Mouse (Mus musculus) midbrain, embryonic 12.5 days (tissue): ENCODE data around the gene Apbb1ip. TPM values are rescaled to one million over a fixed set of nuclear protein-coding genes. Genes with fewer than 3 reads are reported as not detected.

Experiments
- ATAC-seq: fragments of 200-750 bp; cut with Nextera tagmentation; 2 replicates; pipeline ENCODE4 v1.8.0; 2017; ENCODE audit warnings: low read depth, moderate TSS enrichment, moderate library complexity; ENCODE audit not compliant: low FRiP score
- H3K27ac ChIP-seq: fragments of 300-500 bp; sonication (generic); replicated peaks from 2 replicates; pipeline ENCODE4 v1.5.1; 2016; ENCODE audit warnings: mild to moderate bottlenecking
- H3K27me3 ChIP-seq: fragments of 300-500 bp; sonication (generic); 2 replicates; pipeline ENCODE4 v1.6.1; 2016; ENCODE audit warnings: mild to moderate bottlenecking
- H3K36me3 ChIP-seq: fragments of 300-500 bp; sonication (generic); 2 replicates; pipeline ENCODE4 v1.6.1; 2016
- H3K4me1 ChIP-seq: fragments of 300-500 bp; sonication (generic); 2 replicates; pipeline ENCODE4 v1.6.1; 2016
- H3K4me2 ChIP-seq: fragments of 300-500 bp; sonication (generic); replicated peaks from 2 replicates; pipeline ENCODE4 v1.6.1; 2016; ENCODE audit warnings: mild to moderate bottlenecking, moderate library complexity
- H3K4me3 ChIP-seq: fragments of 300-500 bp; sonication (generic); 2 replicates; pipeline ENCODE4 v1.5.1; 2016; ENCODE audit warnings: mild to moderate bottlenecking
- H3K9ac ChIP-seq: fragments of 300-500 bp; sonication (generic); replicated peaks from 2 replicates; pipeline ENCODE4 v1.6.1; 2016; ENCODE audit warnings: mild to moderate bottlenecking, moderate library complexity
- H3K9me3 ChIP-seq: fragments of 300-500 bp; sonication (generic); 2 replicates; pipeline ENCODE4 v1.6.1; 2016; ENCODE audit warnings: mild to moderate bottlenecking
- WGBS: fragments of 180-500 bp; shearing (Covaris S2); methylation state at CpG from one replicate; pipeline ENCODE4 v1.1.7; 2016; 5-methylcytosine and 5-hydroxymethylcytosine counted together
- polyA plus RNA-seq: library from polyadenylated mRNA; unstranded; fragments of >200 nt; fragmentation: Nextera tagmentation; extraction: Ambion mirVana; gene quantifications from 2 replicates; pipeline ENCODE4 v1.2.1, GENCODE M21; 2016

Gene Apbb1ip
- polyA plus RNA-seq, result 0.54 and 1.0 TPM in 2 replicates

DNA sequence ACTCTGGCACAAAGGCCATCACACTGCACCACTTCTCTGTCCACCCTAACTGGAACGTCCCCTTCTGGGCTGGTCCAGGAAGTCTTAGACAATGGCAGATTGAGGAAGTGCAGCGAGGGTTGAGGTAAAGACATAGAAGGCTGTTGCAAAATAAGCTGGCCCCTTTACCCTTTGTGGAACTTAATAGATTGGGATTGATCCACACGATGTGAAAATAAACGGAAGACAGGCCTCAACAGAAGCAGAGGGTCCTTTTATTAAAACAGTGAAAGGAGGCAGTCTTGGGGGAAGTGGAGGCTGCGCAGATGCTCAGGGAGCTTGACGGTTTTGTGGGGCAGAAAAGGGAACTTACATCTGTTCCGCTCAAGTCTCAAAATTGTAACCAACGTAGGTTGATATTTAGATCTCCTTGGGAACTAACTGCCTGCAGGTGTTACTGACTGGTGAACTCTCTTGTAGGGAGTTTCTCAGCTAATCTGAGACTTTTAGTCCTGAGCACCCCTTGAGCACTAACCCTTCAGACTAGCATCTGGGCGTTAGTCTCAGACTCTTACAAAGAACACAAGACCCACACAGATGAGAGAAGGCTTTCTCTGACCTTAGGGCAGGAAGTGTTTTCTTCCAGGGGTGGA lies at the start of gene Apbb1ip:
Apbb1ip (plus strand) TSS at position 546 of the 632 bp plus-strand sequence.
- H3K9ac ChIP-seq, result peak within 1 kb of the TSS; percentile 50
- H3K4me3 ChIP-seq, result peak within 1 kb of the TSS; percentile 44
- no peak within 1 kb of the TSS for H3K27ac ChIP-seq
- H3K27me3 ChIP-seq, result peaks cover 22% of the 10 kb centered on the region
- H3K36me3 ChIP-seq, result no peaks in the 10 kb centered on the region
- H3K4me2 ChIP-seq, result peak within 1 kb of the TSS; percentile 85
- peaks cover 8% of the 10 kb centered on the region for H3K4me1 ChIP-seq
- 21% methylated on average over 9 of the region's 9 CpGs for WGBS
- peak; percentile 55 for ATAC-seq
- no peaks in the 10 kb centered on the region for H3K9me3 ChIP-seq

DNA sequence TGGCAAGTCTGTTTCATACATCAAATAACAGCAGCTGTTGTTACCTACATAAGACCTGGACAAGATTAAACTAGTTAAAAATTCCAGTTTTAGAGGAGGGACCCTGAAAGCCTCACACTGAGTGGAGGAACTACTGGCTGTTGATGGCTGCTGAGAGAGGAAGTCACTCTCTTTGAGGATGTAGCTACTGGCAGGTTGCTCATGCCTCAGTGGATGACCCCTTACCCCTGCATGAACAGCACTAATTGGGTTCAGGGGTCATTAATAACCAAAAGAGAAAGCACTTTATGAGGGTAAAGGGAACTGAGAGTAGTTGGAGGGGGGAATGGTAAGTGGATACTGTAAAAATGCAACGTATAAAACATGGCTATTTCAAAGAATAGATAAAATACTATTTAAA lies 46.8 kb upstream of the Apbb1ip start:
- no peak overlapping the region for H3K9ac ChIP-seq
- no peak overlapping the region for H3K4me3 ChIP-seq
- H3K4me1 ChIP-seq, result no peaks in the 10 kb centered on the region
- WGBS, result 89% methylated on average over 1 of the region's 1 CpGs
- H3K4me2 ChIP-seq, result no peak overlapping the region
- H3K27ac ChIP-seq, result no peak overlapping the region
- H3K9me3 ChIP-seq, result no peaks in the 10 kb centered on the region
- ATAC-seq, result no peak
- H3K27me3 ChIP-seq, result no peaks in the 10 kb centered on the region
- H3K36me3 ChIP-seq, result no peaks in the 10 kb centered on the region

DNA sequence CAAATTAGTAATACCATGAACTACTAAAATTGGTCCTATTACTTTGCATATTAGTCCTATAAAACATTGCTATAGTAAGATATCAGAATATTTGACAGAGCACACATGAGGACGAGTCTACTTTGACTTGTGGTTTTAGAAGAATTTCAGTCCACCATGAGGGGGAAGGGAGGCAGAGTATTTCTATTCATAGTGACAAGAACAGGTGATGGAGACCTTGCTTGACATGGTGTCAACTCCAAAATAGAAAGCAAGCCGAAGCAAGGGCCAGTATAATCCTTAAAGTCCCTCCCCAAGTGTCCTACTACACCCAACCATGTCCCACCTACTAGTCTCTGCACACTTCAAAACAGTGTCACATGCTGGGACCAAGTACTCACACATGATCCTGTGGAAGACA lies 37.8 kb upstream of the Apbb1ip start:
- Histone ChIP-seq H3K27ac (no peak overlapping the region), H3K9ac (no peak overlapping the region), H3K9me3 (no peaks in the 10 kb centered on the region), H3K4me1 (no peaks in the 10 kb centered on the region), H3K27me3 (no peaks in the 10 kb centered on the region), H3K4me2 (no peak overlapping the region), H3K4me3 (no peak overlapping the region), H3K36me3 (no peaks in the 10 kb centered on the region)
- ATAC-seq, result no peak
- 79% methylated on average over 2 of the region's 2 CpGs for WGBS

DNA sequence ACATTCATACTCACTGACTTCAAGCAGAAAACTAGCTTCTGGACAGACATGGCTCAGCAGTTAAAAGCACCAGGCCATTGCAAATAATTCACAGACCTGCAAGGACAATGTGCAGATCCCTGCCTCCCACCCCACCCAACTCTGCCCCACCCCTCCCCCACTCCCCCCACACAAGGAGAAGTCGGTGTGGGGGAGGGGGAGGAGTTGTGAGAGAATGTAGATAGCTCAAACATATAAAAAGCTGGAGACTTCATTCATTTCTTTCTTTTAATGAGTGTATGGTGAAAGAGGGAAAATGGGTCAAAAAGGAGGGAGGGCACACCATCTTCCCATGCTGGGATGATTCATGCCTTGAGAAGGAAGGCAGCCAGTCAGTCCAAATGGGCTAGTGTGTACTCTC lies 34.5 kb upstream of the Apbb1ip start:
- Histone ChIP-seq H3K36me3 (no peaks in the 10 kb centered on the region), H3K27ac (no peak overlapping the region), H3K9me3 (no peaks in the 10 kb centered on the region), H3K27me3 (no peaks in the 10 kb centered on the region), H3K9ac (no peak overlapping the region), H3K4me3 (no peak overlapping the region), H3K4me2 (no peak overlapping the region), H3K4me1 (no peaks in the 10 kb centered on the region)
- 41% methylated on average over 1 of the region's 1 CpGs for WGBS
- no peak for ATAC-seq

DNA sequence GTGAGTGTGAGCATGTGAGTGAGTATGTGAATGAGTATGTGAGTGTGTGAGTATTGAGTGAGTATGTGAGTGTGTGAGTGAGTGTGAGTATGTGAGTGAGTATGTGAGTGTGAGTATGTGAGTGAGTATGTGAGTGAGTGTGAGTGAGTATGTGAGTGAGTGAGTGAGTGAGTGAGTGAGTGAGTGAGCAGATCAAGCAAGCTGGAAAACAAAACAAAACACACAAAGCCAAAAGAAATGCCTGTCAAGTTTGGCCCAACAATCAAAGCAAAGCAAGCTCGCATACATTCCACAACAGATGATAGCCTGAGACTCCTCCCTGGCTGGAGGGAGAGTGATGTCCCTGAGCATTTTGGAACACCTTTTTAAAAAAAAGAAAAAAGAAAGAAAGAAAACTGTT lies 33.5 kb upstream of the Apbb1ip start:
- Histone ChIP-seq H3K27ac (no peak overlapping the region), H3K36me3 (no peaks in the 10 kb centered on the region), H3K4me2 (no peak overlapping the region), H3K9me3 (no peaks in the 10 kb centered on the region), H3K4me1 (no peaks in the 10 kb centered on the region), H3K27me3 (no peaks in the 10 kb centered on the region), H3K4me3 (no peak overlapping the region), H3K9ac (no peak overlapping the region)
- no peak for ATAC-seq
- WGBS, result 58% methylated on average over 1 of the region's 1 CpGs

DNA sequence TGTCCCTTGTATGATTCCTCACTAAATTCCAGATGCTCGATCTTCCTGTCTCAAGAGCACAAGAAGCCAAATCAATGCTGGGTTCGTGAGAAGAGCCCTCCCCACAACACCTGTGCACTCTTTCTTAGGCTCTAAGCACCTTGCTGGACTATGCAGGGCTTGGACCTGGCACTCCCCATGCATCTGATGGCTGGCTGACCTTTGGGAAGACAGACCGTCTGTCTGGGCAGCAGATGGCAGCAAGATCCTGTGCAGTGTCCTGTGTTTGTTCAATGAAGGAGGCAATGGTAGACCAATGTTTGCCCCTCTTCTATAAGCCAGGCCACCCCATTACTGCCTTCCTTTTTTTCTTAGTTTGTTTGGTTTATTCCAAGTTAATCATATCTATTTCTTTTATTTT lies 32.7 kb upstream of the Apbb1ip start:
- H3K4me3 ChIP-seq, result no peak overlapping the region
- H3K27me3 ChIP-seq, result peaks cover 3% of the 10 kb centered on the region; the same call in 1 of the 2 replicates
- no peak overlapping the region for H3K27ac ChIP-seq
- no peak for ATAC-seq
- H3K4me1 ChIP-seq, result no peaks in the 10 kb centered on the region
- no peaks in the 10 kb centered on the region for H3K9me3 ChIP-seq
- no peaks in the 10 kb centered on the region for H3K36me3 ChIP-seq
- H3K9ac ChIP-seq, result no peak overlapping the region
- no peak overlapping the region for H3K4me2 ChIP-seq
- 71% methylated on average over 3 of the region's 3 CpGs for WGBS

DNA sequence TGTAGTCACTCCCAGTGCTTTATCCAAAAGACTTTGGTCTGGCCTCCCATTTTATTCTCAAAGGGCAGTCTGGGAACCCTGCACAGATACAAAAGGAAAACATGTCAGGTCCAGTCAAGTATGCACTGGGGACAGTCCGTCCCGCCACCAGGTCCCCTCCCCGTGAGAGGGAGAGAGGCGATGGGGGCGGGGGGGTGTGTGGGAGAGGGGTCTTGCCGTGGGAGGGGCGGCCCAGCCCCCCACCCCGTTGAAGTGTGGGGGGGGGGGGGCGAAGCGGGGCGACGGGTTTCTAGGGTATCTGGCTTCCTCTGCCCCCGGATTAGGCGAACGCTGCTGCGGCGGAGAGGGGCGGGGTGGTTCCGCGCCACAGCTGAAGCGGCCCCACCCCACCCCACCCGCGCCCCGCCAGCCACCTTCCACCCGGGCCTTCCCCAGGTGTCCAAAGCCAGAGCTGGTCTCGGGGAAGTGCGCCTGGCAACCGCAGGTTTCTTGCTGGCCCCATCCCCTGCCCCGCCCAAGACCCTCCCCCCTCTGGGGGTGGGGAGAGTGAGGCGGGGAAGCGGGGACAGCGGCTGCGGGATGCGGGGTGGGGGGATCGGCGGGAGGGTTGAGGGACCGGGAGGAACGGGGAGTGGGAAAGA lies 29.7 kb upstream of the Apbb1ip start:
- no peak for ATAC-seq
- WGBS, result 0% methylated on average over 17 of the region's 38 CpGs
- no peaks in the 10 kb centered on the region for H3K4me1 ChIP-seq
- H3K9me3 ChIP-seq, result no peaks in the 10 kb centered on the region
- peaks cover 3% of the 10 kb centered on the region; the same call in 1 of the 2 replicates for H3K27me3 ChIP-seq
- no peak overlapping the region for H3K4me3 ChIP-seq
- H3K4me2 ChIP-seq, result no peak overlapping the region
- H3K9ac ChIP-seq, result no peak overlapping the region
- no peaks in the 10 kb centered on the region for H3K36me3 ChIP-seq
- H3K27ac ChIP-seq, result no peak overlapping the region

DNA sequence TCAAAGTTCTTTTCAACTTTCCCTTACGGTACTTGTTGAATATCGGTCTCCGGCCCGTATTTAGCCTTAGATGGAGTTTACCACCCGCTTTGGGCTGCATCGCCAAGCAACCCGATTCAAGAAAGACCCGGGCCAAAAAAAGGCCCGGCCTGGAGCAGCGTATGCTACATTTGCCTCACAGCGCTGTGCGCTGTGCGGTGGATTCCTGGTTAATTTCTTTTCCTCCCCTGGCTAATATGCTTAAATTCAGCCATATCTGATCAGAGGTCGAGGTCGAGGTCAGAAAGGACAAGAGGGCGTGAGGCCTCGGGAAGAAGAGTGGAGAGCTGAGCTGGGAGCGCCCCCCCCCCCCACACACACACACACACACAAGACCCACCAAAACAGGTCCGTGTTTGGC lies 29.0 kb upstream of the Apbb1ip start:
- ATAC-seq, result no peak
- Histone ChIP-seq H3K4me3 (no peak overlapping the region), H3K36me3 (no peaks in the 10 kb centered on the region), H3K4me2 (no peak overlapping the region), H3K9ac (no peak overlapping the region), H3K27me3 (peaks cover 3% of the 10 kb centered on the region; the same call in 1 of the 2 replicates), H3K9me3 (no peaks in the 10 kb centered on the region), H3K27ac (no peak overlapping the region), H3K4me1 (no peaks in the 10 kb centered on the region)
- under 1% methylated on average over 17 of the region's 19 CpGs for WGBS

DNA sequence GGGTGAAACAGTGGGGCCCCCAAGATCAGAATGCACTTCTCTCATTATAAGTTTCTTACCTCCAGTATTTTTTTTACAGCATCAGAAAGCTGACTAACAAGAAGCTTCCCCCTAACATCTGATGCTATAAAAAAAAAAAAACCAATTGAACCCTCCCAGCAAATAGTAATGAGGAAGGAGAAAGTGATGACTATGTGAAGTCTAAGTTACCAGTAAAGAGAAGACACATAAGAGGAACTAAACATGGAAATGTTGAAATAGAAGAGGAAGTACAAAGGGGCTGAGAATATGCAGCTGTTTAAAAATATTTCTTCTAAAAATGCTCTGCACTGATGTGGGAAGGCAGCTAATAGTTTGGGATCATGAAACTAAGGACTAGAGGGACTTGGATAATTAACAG lies 27.1 kb upstream of the Apbb1ip start:
- H3K4me3 ChIP-seq, result no peak overlapping the region
- H3K4me2 ChIP-seq, result no peak overlapping the region
- no peak overlapping the region for H3K27ac ChIP-seq
- no peaks in the 10 kb centered on the region for H3K4me1 ChIP-seq
- no peaks in the 10 kb centered on the region for H3K36me3 ChIP-seq
- no peaks in the 10 kb centered on the region for H3K9me3 ChIP-seq
- H3K27me3 ChIP-seq, result peaks cover 3% of the 10 kb centered on the region; the same call in 1 of the 2 replicates
- no peak overlapping the region for H3K9ac ChIP-seq
- ATAC-seq, result no peak

DNA sequence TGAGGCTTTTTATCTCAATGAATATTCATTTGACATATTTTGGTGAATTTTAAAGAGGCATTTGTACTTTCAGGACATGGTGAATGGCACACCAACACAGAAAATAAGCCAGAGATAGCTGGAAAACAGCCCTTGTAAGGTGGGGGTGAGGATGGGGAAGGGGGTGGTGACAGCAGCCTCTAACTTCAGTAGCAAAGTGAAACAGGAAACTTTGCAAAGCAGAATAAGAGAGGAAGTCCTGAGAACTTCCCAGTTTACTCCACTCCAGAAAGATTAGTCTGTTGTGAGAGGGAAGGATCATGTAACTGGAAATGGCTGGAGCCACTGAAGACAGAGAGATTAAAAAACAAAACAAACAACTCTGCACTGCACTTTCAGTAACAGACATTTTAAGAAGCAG lies 26.0 kb upstream of the Apbb1ip start:
- Histone ChIP-seq H3K36me3 (no peaks in the 10 kb centered on the region), H3K4me3 (no peak overlapping the region), H3K27me3 (peaks cover 3% of the 10 kb centered on the region; the same call in 1 of the 2 replicates), H3K4me2 (no peak overlapping the region), H3K9me3 (no peaks in the 10 kb centered on the region), H3K27ac (no peak overlapping the region), H3K9ac (no peak overlapping the region), H3K4me1 (no peaks in the 10 kb centered on the region)
- ATAC-seq, result no peak

DNA sequence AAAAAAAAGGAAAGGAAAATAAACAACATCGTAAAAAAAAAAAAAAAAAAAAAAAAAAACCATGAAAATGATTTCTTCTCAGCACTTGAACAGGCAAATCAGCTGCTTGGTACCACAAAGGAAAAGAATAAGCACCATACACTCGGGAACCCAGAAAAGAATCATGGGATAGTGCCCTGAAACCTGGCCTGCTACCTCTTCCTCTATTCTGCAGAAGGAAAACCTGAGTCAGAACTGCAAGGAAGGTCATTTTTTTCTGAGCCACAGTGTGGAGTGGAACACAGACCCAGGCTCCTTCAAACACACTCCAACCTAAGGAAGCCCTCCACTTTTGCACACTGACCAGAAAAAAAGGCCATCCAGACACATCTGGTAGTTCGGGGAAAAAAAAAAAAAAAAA lies 24.1 kb upstream of the Apbb1ip start:
- no peaks in the 10 kb centered on the region for H3K9me3 ChIP-seq
- 85% methylated on average over 3 of the region's 3 CpGs for WGBS
- H3K36me3 ChIP-seq, result no peaks in the 10 kb centered on the region
- no peak overlapping the region for H3K9ac ChIP-seq
- peaks cover 3% of the 10 kb centered on the region; the same call in 1 of the 2 replicates for H3K27me3 ChIP-seq
- H3K4me1 ChIP-seq, result no peaks in the 10 kb centered on the region
- ATAC-seq, result no peak
- H3K4me3 ChIP-seq, result no peak overlapping the region
- H3K27ac ChIP-seq, result no peak overlapping the region
- no peak overlapping the region for H3K4me2 ChIP-seq

DNA sequence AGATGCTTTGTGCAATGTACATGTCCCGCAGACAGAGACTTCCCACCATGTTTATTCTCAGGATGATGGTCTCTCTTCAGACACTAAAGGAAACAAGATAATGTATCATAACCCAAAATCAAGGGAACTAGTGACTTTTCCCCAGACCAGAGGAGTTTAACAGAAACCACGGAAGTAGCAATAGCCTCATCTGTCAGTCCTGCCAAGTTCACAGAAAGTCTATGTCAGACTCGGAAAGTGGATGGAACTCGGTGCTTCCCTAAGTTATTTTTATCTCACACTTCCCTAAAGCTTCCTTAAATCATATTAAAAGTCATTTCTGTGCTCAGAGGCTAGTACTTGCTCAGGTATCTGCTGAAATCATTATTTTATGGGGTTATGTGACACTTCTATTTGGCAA lies 21.4 kb upstream of the Apbb1ip start:
- Histone ChIP-seq H3K4me1 (no peaks in the 10 kb centered on the region), H3K4me2 (no peak overlapping the region), H3K4me3 (no peak overlapping the region), H3K27me3 (no peaks in the 10 kb centered on the region), H3K36me3 (no peaks in the 10 kb centered on the region), H3K9me3 (no peaks in the 10 kb centered on the region), H3K9ac (no peak overlapping the region), H3K27ac (no peak overlapping the region)
- 84% methylated on average over 4 of the region's 4 CpGs for WGBS
- ATAC-seq, result no peak
